Mouse (Mus musculus) ES-Bruce4 (cell line): Measurements from ENCODE around the gene Crat.

ENCODE experiments used
- CTCF ChIP-seq: IDR thresholded peaks from one replicate; pipeline ENCODE4 v1.8.1; 2011; ENCODE audit warnings: low read depth, low read length
- POLR2A ChIP-seq: IDR thresholded peaks from one replicate; pipeline ENCODE4 v1.8.1; 2011; ENCODE audit warnings: low read length; ENCODE audit not compliant: insufficient read depth

- TF ChIP-seq POLR2A (no peak), CTCF (no peak)
Observed at GRCm38 (mm10) chr2:30454587-30454986, 39.0 kb upstream of the Crat start.
